Mouse (Mus musculus) lung, embryonic 15.5 days (tissue): ENCODE data around the gene Tstd2. TPM values are rescaled to one million over a fixed set of nuclear protein-coding genes. Genes with fewer than 3 reads are reported as not detected.

Source experiments
- ATAC-seq: fragments of 200-750 bp; cut with Nextera tagmentation; 2 replicates; pipeline ENCODE4 v1.8.0; 2017; ENCODE audit warnings: moderate number of reproducible peaks, borderline replicate concordance; ENCODE audit not compliant: low FRiP score, low TSS enrichment; ENCODE audit errors: extremely low read depth
- H3K27ac ChIP-seq: fragments of 300-500 bp; sonication (generic); 2 replicates; pipeline ENCODE4 v1.5.1; 2015; ENCODE audit warnings: moderate library complexity, mild to moderate bottlenecking, inconsistent platforms
- H3K27me3 ChIP-seq: fragments of 300-500 bp; sonication (generic); 2 replicates; pipeline ENCODE4 v1.6.1; 2015; ENCODE audit warnings: inconsistent platforms
- H3K36me3 ChIP-seq: fragments of 300-500 bp; sonication (generic); 2 replicates; pipeline ENCODE4 v1.6.1; 2015; ENCODE audit warnings: inconsistent platforms
- H3K4me1 ChIP-seq: fragments of 300-500 bp; sonication (generic); 2 replicates; pipeline ENCODE4 v1.6.1; 2015; ENCODE audit warnings: inconsistent platforms
- H3K4me2 ChIP-seq: fragments of 300-500 bp; sonication (generic); 2 replicates; pipeline ENCODE4 v1.6.1; 2015; ENCODE audit warnings: inconsistent platforms, mild to moderate bottlenecking, moderate library complexity
- H3K4me3 ChIP-seq: fragments of 300-500 bp; sonication (generic); 2 replicates; pipeline ENCODE4 v1.5.1; 2015; ENCODE audit warnings: mild to moderate bottlenecking, inconsistent platforms
- H3K9ac ChIP-seq: fragments of 300-500 bp; sonication (generic); 2 replicates; pipeline ENCODE4 v1.6.1; 2015; ENCODE audit warnings: inconsistent platforms
- H3K9me3 ChIP-seq: fragments of 300-500 bp; sonication (generic); 2 replicates; pipeline ENCODE4 v1.6.1; 2016; ENCODE audit warnings: inconsistent platforms
- WGBS: fragments of 180-500 bp; shearing (Covaris S2); methylation state at CpG from one replicate; pipeline ENCODE4 v1.1.7; 2015; 5-methylcytosine and 5-hydroxymethylcytosine counted together
- polyA plus RNA-seq: library from polyadenylated mRNA; unstranded; fragments of >200 nt; fragmentation: Nextera tagmentation; extraction: Ambion mirVana; gene quantifications from 2 replicates; pipeline ENCODE4 v1.2.1, GENCODE M21; 2015

The Tstd2 gene
- polyA plus RNA-seq, 1 experiment from 2014 or later = 41.7 TPM

- Histone ChIP-seq H3K36me3 (peaks cover 58% of the 10 kb centered on the region), H3K9ac (no peak overlapping the region), H3K9me3 (no peaks in the 10 kb centered on the region), H3K4me1 (no peaks in the 10 kb centered on the region), H3K27me3 (no peaks in the 10 kb centered on the region), H3K27ac (no peak overlapping the region), H3K4me3 (no peak overlapping the region), H3K4me2 (no peak overlapping the region)
- ATAC-seq = no peak
- WGBS = 89% methylated on average over 12 of the region's 12 CpGs
These were observed 13.5 kb upstream of the Tstd2 start for GRCm38 (mm10) chr4:46151903-46152544.

GRCm38 (mm10) chr4:46146881-46147280, 8.4 kb upstream of the Tstd2 start:
- Histone ChIP-seq H3K4me1 (no peaks in the 10 kb centered on the region), H3K4me2 (no peak overlapping the region), H3K4me3 (no peak overlapping the region), H3K9ac (no peak overlapping the region), H3K27me3 (no peaks in the 10 kb centered on the region), H3K27ac (no peak overlapping the region), H3K9me3 (no peaks in the 10 kb centered on the region), H3K36me3 (peaks cover 24% of the 10 kb centered on the region)
- no peak for ATAC-seq
- WGBS = 84% methylated on average over 1 of the region's 1 CpGs

- H3K27ac ChIP-seq = no peak overlapping the region
- 69% methylated on average over 3 of the region's 3 CpGs for WGBS
- no peak overlapping the region for H3K4me2 ChIP-seq
- no peak overlapping the region for H3K4me3 ChIP-seq
- ATAC-seq = no peak
- H3K9me3 ChIP-seq = no peaks in the 10 kb centered on the region
- H3K27me3 ChIP-seq = no peaks in the 10 kb centered on the region
- H3K4me1 ChIP-seq = peaks cover 13% of the 10 kb centered on the region
- no peak overlapping the region for H3K9ac ChIP-seq
- peaks cover 6% of the 10 kb centered on the region for H3K36me3 ChIP-seq
These were observed 5.8 kb upstream of the Tstd2 start for GRCm38 (mm10) chr4:46144323-46144722.

- peaks cover 22% of the 10 kb centered on the region for H3K4me1 ChIP-seq
- WGBS = 4% methylated on average over 17 of the region's 17 CpGs
- peak overlapping the region; percentile 98 for H3K4me3 ChIP-seq
- ATAC-seq = peak; percentile 72
- H3K9me3 ChIP-seq = no peaks in the 10 kb centered on the region
- H3K36me3 ChIP-seq = peaks cover 25% of the 10 kb centered on the region
- H3K27ac ChIP-seq = peak overlapping the region; percentile 100
- H3K4me2 ChIP-seq = peak overlapping the region; percentile 80
- H3K9ac ChIP-seq = peak overlapping the region; percentile 96
- no peaks in the 10 kb centered on the region for H3K27me3 ChIP-seq
These were observed 736 bp downstream of the Tstd2 start for GRCm38 (mm10) chr4:46137629-46138286.

- Histone ChIP-seq H3K4me1 (peaks cover under 1% of the 10 kb centered on the region; the same call in 1 of the 2 replicates), H3K4me3 (no peak overlapping the region), H3K27ac (no peak overlapping the region), H3K9ac (no peak overlapping the region), H3K36me3 (peaks cover 66% of the 10 kb centered on the region), H3K4me2 (no peak overlapping the region), H3K9me3 (no peaks in the 10 kb centered on the region), H3K27me3 (no peaks in the 10 kb centered on the region)
- WGBS = 83% methylated on average over 6 of the region's 6 CpGs
- no peak for ATAC-seq
These were observed 6.7 kb downstream of the Tstd2 start for GRCm38 (mm10) chr4:46131791-46132190.

- Histone ChIP-seq H3K4me1 (no peaks in the 10 kb centered on the region), H3K9me3 (no peaks in the 10 kb centered on the region), H3K27me3 (no peaks in the 10 kb centered on the region), H3K27ac (no peak overlapping the region), H3K4me3 (no peak overlapping the region), H3K9ac (no peak overlapping the region), H3K36me3 (peaks cover 77% of the 10 kb centered on the region), H3K4me2 (no peak overlapping the region)
- ATAC-seq = no peak
- WGBS = 69% methylated on average over 3 of the region's 3 CpGs
These were observed 8.3 kb downstream of the Tstd2 start for GRCm38 (mm10) chr4:46130221-46130620.

- Histone ChIP-seq H3K27me3 (no peaks in the 10 kb centered on the region), H3K4me1 (no peaks in the 10 kb centered on the region), H3K36me3 (peaks cover 79% of the 10 kb centered on the region), H3K9me3 (no peaks in the 10 kb centered on the region), H3K4me3 (no peak overlapping the region), H3K27ac (no peak overlapping the region), H3K4me2 (no peak overlapping the region), H3K9ac (no peak overlapping the region)
- WGBS = 87% methylated on average over 8 of the region's 8 CpGs
- ATAC-seq = no peak
These were observed 9.0 kb downstream of the Tstd2 start for GRCm38 (mm10) chr4:46129311-46130004.

GRCm38 (mm10) chr4:46126541-46126940, 12.0 kb downstream of the Tstd2 start:
- H3K9me3 ChIP-seq = no peaks in the 10 kb centered on the region
- no peak for ATAC-seq

GRCm38 (mm10) chr4:46123358-46123757, 15.1 kb downstream of the Tstd2 start:
- 84% methylated on average over 6 of the region's 6 CpGs for WGBS
- H3K9ac ChIP-seq = no peak overlapping the region
- H3K9me3 ChIP-seq = no peaks in the 10 kb centered on the region
- H3K27ac ChIP-seq = no peak overlapping the region
- H3K36me3 ChIP-seq = peaks cover 87% of the 10 kb centered on the region
- no peaks in the 10 kb centered on the region for H3K4me1 ChIP-seq
- no peak overlapping the region for H3K4me2 ChIP-seq
- H3K27me3 ChIP-seq = no peaks in the 10 kb centered on the region
- H3K4me3 ChIP-seq = no peak overlapping the region
- ATAC-seq = no peak

More at GRCm38 (mm10) chr4:46126541-46126940, 12.0 kb downstream of the Tstd2 start:
- no peak overlapping the region for H3K27ac ChIP-seq
- H3K4me1 ChIP-seq = no peaks in the 10 kb centered on the region
- peaks cover 84% of the 10 kb centered on the region for H3K36me3 ChIP-seq
- WGBS = 43% methylated on average over 2 of the region's 2 CpGs
- H3K4me2 ChIP-seq = no peak overlapping the region
- no peaks in the 10 kb centered on the region for H3K27me3 ChIP-seq
- no peak overlapping the region for H3K4me3 ChIP-seq
- no peak overlapping the region for H3K9ac ChIP-seq

- Histone ChIP-seq H3K9ac (no peak overlapping the region), H3K36me3 (peaks cover 95% of the 10 kb centered on the region), H3K27me3 (no peaks in the 10 kb centered on the region), H3K9me3 (no peaks in the 10 kb centered on the region), H3K4me2 (no peak overlapping the region), H3K4me3 (no peak overlapping the region), H3K4me1 (no peaks in the 10 kb centered on the region), H3K27ac (no peak overlapping the region)
- WGBS = 86% methylated on average over 3 of the region's 3 CpGs
- no peak for ATAC-seq
These were observed 17.7 kb downstream of the Tstd2 start for GRCm38 (mm10) chr4:46120767-46121166.

- H3K4me1 ChIP-seq = no peaks in the 10 kb centered on the region
- no peak for ATAC-seq
- H3K27me3 ChIP-seq = no peaks in the 10 kb centered on the region
- no peak overlapping the region for H3K27ac ChIP-seq
- peaks cover 92% of the 10 kb centered on the region for H3K36me3 ChIP-seq
- WGBS = 90% methylated on average over 14 of the region's 14 CpGs
- no peak overlapping the region for H3K4me2 ChIP-seq
- H3K9me3 ChIP-seq = no peaks in the 10 kb centered on the region
- no peak overlapping the region for H3K9ac ChIP-seq
- no peak overlapping the region for H3K4me3 ChIP-seq
These were observed 18.9 kb downstream of the Tstd2 start for GRCm38 (mm10) chr4:46119514-46120094.

- H3K9me3 ChIP-seq = no peaks in the 10 kb centered on the region
- H3K4me1 ChIP-seq = no peaks in the 10 kb centered on the region
- H3K27me3 ChIP-seq = no peaks in the 10 kb centered on the region
- H3K36me3 ChIP-seq = peaks cover 85% of the 10 kb centered on the region
- ATAC-seq = no peak
- no peak overlapping the region for H3K4me3 ChIP-seq
- 90% methylated on average over 4 of the region's 4 CpGs for WGBS
- no peak overlapping the region for H3K4me2 ChIP-seq
- H3K9ac ChIP-seq = no peak overlapping the region
- no peak overlapping the region for H3K27ac ChIP-seq
These were observed 21.0 kb downstream of the Tstd2 start for GRCm38 (mm10) chr4:46117536-46117935.
